Mouse (Mus musculus) gastrocnemius, adult 2 months (tissue): ENCODE results near the gene Kcnmb1. TPM values are rescaled to one million over a fixed set of nuclear protein-coding genes. Genes with fewer than 3 reads are reported as not detected.

Experiments
- DNase-seq: peaks from one replicate; pipeline ENCODE4 v3.0.0; 2022
- H3K27ac ChIP-seq: fragments of 200-600 bp; 2 replicates; pipeline ENCODE4 v1.8.1; 2022; ENCODE audit warnings: mild to moderate bottlenecking
- H3K4me3 ChIP-seq: fragments of 200-600 bp; 2 replicates; pipeline ENCODE4 v1.8.1; 2022; ENCODE audit warnings: mild to moderate bottlenecking, moderate library complexity
- CTCF ChIP-seq: fragments of 200-600 bp; IDR thresholded peaks from 2 replicates; pipeline ENCODE4 v1.8.1; 2022; ENCODE audit warnings: antibody characterized with exemption, mild to moderate bottlenecking, moderate library complexity
- intact Hi-C: fragments of 180-260 bp; cut with DNase I; formaldehyde crosslinking; loops from one replicate; pipeline ENCODE4 v1.15.1; 2025
- long read RNA-seq, 2 experiments: library from polyadenylated mRNA; stranded (forward); transcript quantifications; one replicate each; pipeline ENCODE4 v2.0.0; 2021
- total RNA-seq, 2 experiments: library from RNA; stranded (reverse); gene quantifications; 2 replicates each; pipeline ENCODE4 v1.2.3; 2021

Gene Kcnmb1
- under 1 TPM; 0.17 to 0.23 TPM for total RNA-seq
- long read RNA-seq, experiment 1, full-length matches to known transcripts, result 1 of 1 reads
- long read RNA-seq, experiment 1, partial matches to known transcripts, result 0 of 1 reads
- long read RNA-seq, experiment 1, other reads (novel, unspliced or antisense), result 0 of 1 reads
- long read RNA-seq, experiment 2, result 0 reads

- TF ChIP-seq CTCF, result no peak
- Histone ChIP-seq H3K27ac (peak within 1 kb of the TSS; percentile 31; the same call in 1 of the 2 replicates), H3K4me3 (no peak within 1 kb of the TSS)
- intact Hi-C loops, result no loop called here
- no peak for DNase-seq
These were observed at the start of gene Kcnmb1 for GRCm38 (mm10) chr11:33962688-33963407. TSS of gene Kcnmb1 (plus strand) at chr11:33963013.

GRCm38 (mm10) chr11:33913061-33913460 lies 49.8 kb upstream of the Kcnmb1 start:
- TF ChIP-seq CTCF, result no peak
- Histone ChIP-seq H3K27ac (no peak overlapping the region), H3K4me3 (no peak overlapping the region)
- intact Hi-C loops, result no loop called here
- no peak for DNase-seq

GRCm38 (mm10) chr11:33914216-33914615 lies 48.6 kb upstream of the Kcnmb1 start:
- Histone ChIP-seq H3K27ac (no peak overlapping the region), H3K4me3 (no peak overlapping the region)
- TF ChIP-seq CTCF, result no peak
- no peak for DNase-seq
- intact Hi-C loops, result no loop called here

GRCm38 (mm10) chr11:33917574-33917973 lies 45.2 kb upstream of the Kcnmb1 start:
- TF ChIP-seq CTCF, result peak; percentile 100; the same call in 1 of the 2 replicates
- DNase-seq, result peak; percentile 58
- H3K4me3 ChIP-seq, result no peak overlapping the region
- no peak overlapping the region for H3K27ac ChIP-seq
- intact Hi-C loops, result loop anchor here (1.0 to 2.0 kb wide), 2 partner anchors 184 to 193 kb away; no protein-coding TSS in a partner anchor

- H3K4me3 ChIP-seq, result no peak overlapping the region
- intact Hi-C loops, result no loop called here
- no peak for TF ChIP-seq CTCF
- H3K27ac ChIP-seq, result no peak overlapping the region
- no peak for DNase-seq
These were observed 44.4 kb upstream of the Kcnmb1 start for GRCm38 (mm10) chr11:33918424-33918823.

GRCm38 (mm10) chr11:33919826-33920225 lies 43.0 kb upstream of the Kcnmb1 start:
- Histone ChIP-seq H3K4me3 (no peak overlapping the region), H3K27ac (no peak overlapping the region)
- no peak for DNase-seq
- TF ChIP-seq CTCF, result no peak
- intact Hi-C loops, result no loop called here

GRCm38 (mm10) chr11:33921451-33921850 lies 41.4 kb upstream of the Kcnmb1 start:
- TF ChIP-seq CTCF, result no peak
- no peak for DNase-seq
- no peak overlapping the region for H3K27ac ChIP-seq
- intact Hi-C loops, result no loop called here
- H3K4me3 ChIP-seq, result no peak overlapping the region

GRCm38 (mm10) chr11:33923031-33923430 lies 39.8 kb upstream of the Kcnmb1 start:
- TF ChIP-seq CTCF, result no peak
- no peak for DNase-seq
- no peak overlapping the region for H3K27ac ChIP-seq
- intact Hi-C loops, result no loop called here
- H3K4me3 ChIP-seq, result no peak overlapping the region

GRCm38 (mm10) chr11:33925778-33926177 lies 37.0 kb upstream of the Kcnmb1 start:
- no peak for DNase-seq
- Histone ChIP-seq H3K27ac (no peak overlapping the region), H3K4me3 (no peak overlapping the region)
- intact Hi-C loops, result no loop called here
- no peak for TF ChIP-seq CTCF

- no peak overlapping the region for H3K4me3 ChIP-seq
- TF ChIP-seq CTCF, result no peak
- DNase-seq, result no peak
- H3K27ac ChIP-seq, result no peak overlapping the region
- intact Hi-C loops, result no loop called here
These were observed 36.3 kb upstream of the Kcnmb1 start for GRCm38 (mm10) chr11:33926551-33926950.

- DNase-seq, result no peak
These were observed 35.5 kb upstream of the Kcnmb1 start for GRCm38 (mm10) chr11:33927321-33927720.

GRCm38 (mm10) chr11:33927836-33928235 lies 35.0 kb upstream of the Kcnmb1 start:
- TF ChIP-seq CTCF, result no peak
- no peak for DNase-seq
- H3K27ac ChIP-seq, result no peak overlapping the region
- H3K4me3 ChIP-seq, result no peak overlapping the region
- intact Hi-C loops, result no loop called here

More at GRCm38 (mm10) chr11:33927321-33927720, 35.5 kb upstream of the Kcnmb1 start:
- intact Hi-C loops, result no loop called here
- Histone ChIP-seq H3K4me3 (no peak overlapping the region), H3K27ac (no peak overlapping the region)
- no peak for TF ChIP-seq CTCF

- DNase-seq, result no peak
- peak; percentile 65 for TF ChIP-seq CTCF
- intact Hi-C loops, result no loop called here
These were observed 34.2 kb upstream of the Kcnmb1 start for GRCm38 (mm10) chr11:33928658-33929057.

GRCm38 (mm10) chr11:33929412-33929811 lies 33.4 kb upstream of the Kcnmb1 start:
- Histone ChIP-seq H3K27ac (no peak overlapping the region), H3K4me3 (no peak overlapping the region)
- no peak for DNase-seq
- TF ChIP-seq CTCF, result no peak
- intact Hi-C loops, result no loop called here

More at GRCm38 (mm10) chr11:33928658-33929057, 34.2 kb upstream of the Kcnmb1 start:
- Histone ChIP-seq H3K4me3 (no peak overlapping the region), H3K27ac (no peak overlapping the region)
